ENCODE assay signal across 11 mouse cellular contexts in genomic region chr6:128070072-128070872, GRCm38 (mm10).
A peak's percentile ranks its signal among the peaks of the same experiment; 100 is the strongest.
DNase-seq lines count a peak whose midpoint lies in the region; ATAC-seq and TF ChIP-seq lines count a peak whose summit lies in the region.
"Had no signal": no experiment of that assay in that cellular context is flagged by ENCODE, and none has a peak within 500 bp of the region (broad histone marks: within the 10 kb centered on the region; RNA-seq: fewer than 3 reads in every experiment).

No protein-coding gene starts in this region.

- peaks cover 44 to 62% of the 10 kb centered on the region in 2 experiments for H3K4me1 ChIP-seq in heart, embryonic 14.5 days (ENCODE audit: control insufficient read depth in 2 of 2, insufficient read depth in 2 of 2, low read length in 2 of 2)
- peaks cover 35% of the 10 kb centered on the region for H3K4me1 ChIP-seq in hindbrain, embryonic 12.5 days
- 0 out of 2 replicates have a peak, but pooled peaks cover 9% of the 10 kb centered on the region for H3K4me1 ChIP-seq in midbrain, postnatal 0 days (ENCODE audit: insufficient read depth, low read length)

- 67% methylated on average over 19 of the region's 19 CpGs for WGBS in heart, embryonic 14.5 days
- WGBS in hindbrain, embryonic 12.5 days, result 79% methylated on average over 19 of the region's 19 CpGs
- 66% methylated on average over 19 of the region's 19 CpGs for whole genome bisulfite sequencing in midbrain, postnatal 0 days

- no peak overlapping the region for H3K4me2 ChIP-seq in heart, embryonic 14.5 days (ENCODE audit: low read length)
- H3K4me2 ChIP-seq in hindbrain, embryonic 12.5 days (replicated peaks), result no peak overlapping the region
- H3K4me2 ChIP-seq in midbrain, postnatal 0 days (ENCODE audit: low read depth, low read length, poor library complexity, severe bottlenecking), result no peak overlapping the region

- H3K27ac ChIP-seq in heart, embryonic 14.5 days (replicated peaks in 1 of 2; ENCODE audit: control insufficient read depth in 1 of 2, insufficient read depth in 1 of 2, low read depth in 2 of 2, low read length in 2 of 2), result peak overlapping the region; percentile 67 to 82
- peak overlapping the region; percentile 35; the same call in 1 of the 2 replicates for H3K27ac ChIP-seq in hindbrain, embryonic 12.5 days
- H3K27ac ChIP-seq in midbrain, postnatal 0 days (ENCODE audit: low read depth, low read length), result 0 out of 2 replicates have a peak overlapping the region, but pooled peaks have one; percentile 18

- H3K4me3 ChIP-seq in heart, embryonic 14.5 days (ENCODE audit: control insufficient read depth in 1 of 2, insufficient read depth in 1 of 2, low read depth in 1 of 2, low read length in 2 of 2), result no peak overlapping the region
- no peak overlapping the region for H3K4me3 ChIP-seq in hindbrain, embryonic 12.5 days
- H3K4me3 ChIP-seq in midbrain, postnatal 0 days (ENCODE audit: low read depth, low read length), result no peak overlapping the region

- no peaks in the 10 kb centered on the region for H3K27me3 ChIP-seq in heart, embryonic 14.5 days (ENCODE audit: control insufficient read depth, insufficient read depth, low read length)
- H3K27me3 ChIP-seq in hindbrain, embryonic 12.5 days, result no peaks in the 10 kb centered on the region
- H3K27me3 ChIP-seq in midbrain, postnatal 0 days (ENCODE audit: insufficient read depth, low read length), result no peaks in the 10 kb centered on the region

- H3K9me3 ChIP-seq in heart, embryonic 14.5 days (ENCODE audit: control insufficient read depth, low read length), result no peaks in the 10 kb centered on the region
- no peaks in the 10 kb centered on the region for H3K9me3 ChIP-seq in hindbrain, embryonic 12.5 days (replicated peaks)
- no peaks in the 10 kb centered on the region for H3K9me3 ChIP-seq in midbrain, postnatal 0 days (ENCODE audit: low read length)

- H3K9ac ChIP-seq in heart, embryonic 14.5 days (ENCODE audit: low read length), result peak overlapping the region; percentile 39; the same call in 1 of the 2 replicates
- H3K9ac ChIP-seq in hindbrain, embryonic 12.5 days, result no peak overlapping the region
- no peak overlapping the region for H3K9ac ChIP-seq in midbrain, postnatal 0 days (replicated peaks; ENCODE audit: low read length, poor library complexity, severe bottlenecking)

- no peak for TF ChIP-seq CTCF in midbrain, postnatal 0 days (IDR thresholded peaks at IDR 0.05)

- DNase-seq in heart, adult 9 months (ENCODE audit: low spot score in 2 of 2), result no peak
- peak; percentile 77 for DNase-seq in cerebellum, postnatal 14 days
- DNase-seq in midbrain, postnatal 0 days (ENCODE audit: low spot score), result peak; percentile 53
- DNase-seq in adrenal gland, postnatal 14 days, result no peak
- no peak for DNase-seq in layer of hippocampus, postnatal 14 days (ENCODE audit: low spot score in 2 of 2)
- no peak for DNase-seq in B cell, adult 2 months
- DNase-seq: heart, postnatal 10 days; kidney, postnatal 14 days; thymus, adult 2 months had no signal

- no peak; the same call in 1 of the 2 replicates for ATAC-seq in heart, embryonic 14.5 days (ENCODE audit: insufficient number of reproducible peaks, insufficient read depth, low FRiP score, low read depth)
- ATAC-seq in hindbrain, embryonic 12.5 days (ENCODE audit: low FRiP score), result no peak
- ATAC-seq in midbrain, postnatal 0 days (ENCODE audit: low FRiP score), result 0 out of 2 replicates have a peak, but pooled peaks have one; percentile 32

- H3K36me3 ChIP-seq in heart, embryonic 14.5 days (ENCODE audit: control insufficient read depth, insufficient read depth, low read length), result 0 out of 2 replicates have a peak, but pooled peaks cover 10% of the 10 kb centered on the region
- H3K36me3 ChIP-seq in hindbrain, embryonic 12.5 days, result no peaks in the 10 kb centered on the region
- H3K36me3 ChIP-seq in midbrain, postnatal 0 days (ENCODE audit: insufficient read depth, low read length), result no peaks in the 10 kb centered on the region

Comparison
In these comparisons a context has a peak if more than half of its experiments do, and no peak if none do; other contexts are left out.
1. H3K27ac ChIP-seq: peak in every context shown above with its lines; median percentile 74 in heart, embryonic 14.5 days; 35 in hindbrain, embryonic 12.5 days; 18 in midbrain, postnatal 0 days.
2. DNase-seq: peak in cerebellum, postnatal 14 days (2 of 2) and midbrain, postnatal 0 days (single experiment); none in heart, adult 9 months (0 of 2), adrenal gland, postnatal 14 days (single experiment), layer of hippocampus, postnatal 14 days (0 of 2) and B cell, adult 2 months (0 of 2).